Mouse (Mus musculus) limb, embryonic 13.5 days (tissue): ENCODE data around the gene Kcnd2. TPM values are rescaled to one million over a fixed set of nuclear protein-coding genes. Genes with fewer than 3 reads are reported as not detected.
"Not testable (repeated sequence)": the region's sequence is repeated elsewhere in the genome, so short reads cannot be mapped to it uniquely, and the experiment has no call there.

ENCODE experiments used
- ATAC-seq: fragments of 200-750 bp; cut with Nextera tagmentation; 2 replicates; pipeline ENCODE4 v1.8.0; 2017; ENCODE audit warnings: low read depth, moderate number of reproducible peaks, moderate TSS enrichment; ENCODE audit not compliant: low FRiP score
- H3K27ac ChIP-seq: fragments of 300-500 bp; sonication (generic); 2 replicates; pipeline ENCODE4 v1.5.1; 2015; ENCODE audit warnings: inconsistent platforms, mild to moderate bottlenecking, moderate library complexity
- H3K27me3 ChIP-seq: fragments of 300-500 bp; sonication (generic); 2 replicates; pipeline ENCODE4 v1.6.1; 2015; ENCODE audit warnings: mild to moderate bottlenecking, inconsistent platforms
- H3K36me3 ChIP-seq: fragments of 300-500 bp; sonication (generic); 2 replicates; pipeline ENCODE4 v1.6.1; 2015; ENCODE audit warnings: inconsistent platforms, mild to moderate bottlenecking, moderate library complexity
- H3K4me1 ChIP-seq: fragments of 300-500 bp; sonication (generic); 2 replicates; pipeline ENCODE4 v1.6.1; 2015; ENCODE audit warnings: inconsistent platforms
- H3K4me2 ChIP-seq: fragments of 300-500 bp; sonication (generic); replicated peaks from 2 replicates; pipeline ENCODE4 v1.6.1; 2015; ENCODE audit warnings: inconsistent platforms, mild to moderate bottlenecking, moderate library complexity
- H3K4me3 ChIP-seq: fragments of 300-500 bp; sonication (generic); 2 replicates; pipeline ENCODE4 v1.5.1; 2015; ENCODE audit warnings: moderate library complexity, mild to moderate bottlenecking, inconsistent platforms
- H3K9ac ChIP-seq: fragments of 300-500 bp; sonication (generic); 2 replicates; pipeline ENCODE4 v1.6.1; 2015; ENCODE audit warnings: mild to moderate bottlenecking, inconsistent platforms
- H3K9me3 ChIP-seq: fragments of 300-500 bp; sonication (generic); 2 replicates; pipeline ENCODE4 v1.6.1; 2016; ENCODE audit warnings: inconsistent platforms
- WGBS: fragments of 180-500 bp; shearing (Covaris S2); methylation state at CpG from one replicate; pipeline ENCODE4 v1.1.7; 2015; 5-methylcytosine and 5-hydroxymethylcytosine counted together
- polyA plus RNA-seq: library from polyadenylated mRNA; unstranded; fragments of >200 nt; fragmentation: Nextera tagmentation; extraction: Ambion mirVana; gene quantifications from 2 replicates; pipeline ENCODE4 v1.2.1, GENCODE M21; 2015

Kcnd2 gene
- polyA plus RNA-seq, 1 experiment from 2014 or later: 4.6 TPM

GRCm38 (mm10) chr6:21277343-21277933 lies 62.1 kb downstream of the Kcnd2 start:
- no peak for ATAC-seq
- no peak overlapping the region for H3K4me2 ChIP-seq
- H3K9me3 ChIP-seq: no peaks in the 10 kb centered on the region
- H3K4me1 ChIP-seq: no peaks in the 10 kb centered on the region
- H3K36me3 ChIP-seq: no peaks in the 10 kb centered on the region
- no peak overlapping the region for H3K4me3 ChIP-seq
- 68% methylated on average over 6 of the region's 6 CpGs for WGBS
- no peaks in the 10 kb centered on the region for H3K27me3 ChIP-seq
- H3K27ac ChIP-seq: no peak overlapping the region
- no peak overlapping the region for H3K9ac ChIP-seq

- no peak overlapping the region for H3K4me2 ChIP-seq
- no peak for ATAC-seq
- no peaks in the 10 kb centered on the region for H3K27me3 ChIP-seq
- no peak overlapping the region for H3K27ac ChIP-seq
- no peak overlapping the region for H3K4me3 ChIP-seq
- no peaks in the 10 kb centered on the region for H3K36me3 ChIP-seq
- no peak overlapping the region for H3K9ac ChIP-seq
- no peaks in the 10 kb centered on the region for H3K4me1 ChIP-seq
- WGBS: 88% methylated on average over 4 of the region's 4 CpGs
- H3K9me3 ChIP-seq: no peaks in the 10 kb centered on the region
Measured at GRCm38 (mm10) chr6:21304943-21305342, 89.6 kb downstream of the Kcnd2 start.

- Histone ChIP-seq H3K4me2 (no peak overlapping the region), H3K27me3 (no peaks in the 10 kb centered on the region), H3K27ac (no peak overlapping the region), H3K9ac (no peak overlapping the region), H3K4me1 (no peaks in the 10 kb centered on the region), H3K4me3 (no peak overlapping the region), H3K36me3 (no peaks in the 10 kb centered on the region), H3K9me3 (no peaks in the 10 kb centered on the region)
- no peak for ATAC-seq
- 75% methylated on average over 3 of the region's 3 CpGs for WGBS
Measured at GRCm38 (mm10) chr6:21310159-21310558, 94.9 kb downstream of the Kcnd2 start.

GRCm38 (mm10) chr6:21321407-21321806 lies 106.1 kb downstream of the Kcnd2 start:
- Histone ChIP-seq H3K27ac (no peak overlapping the region), H3K36me3 (no peaks in the 10 kb centered on the region), H3K9ac (no peak overlapping the region), H3K4me1 (no peaks in the 10 kb centered on the region), H3K4me2 (no peak overlapping the region), H3K4me3 (no peak overlapping the region), H3K27me3 (no peaks in the 10 kb centered on the region), H3K9me3 (no peaks in the 10 kb centered on the region)
- no peak for ATAC-seq
- WGBS: 86% methylated on average over 6 of the region's 6 CpGs

- WGBS: 78% methylated on average over 4 of the region's 4 CpGs
- H3K4me3 ChIP-seq: no peak overlapping the region
Measured at GRCm38 (mm10) chr6:21322211-21322610, 106.9 kb downstream of the Kcnd2 start.

DNA sequence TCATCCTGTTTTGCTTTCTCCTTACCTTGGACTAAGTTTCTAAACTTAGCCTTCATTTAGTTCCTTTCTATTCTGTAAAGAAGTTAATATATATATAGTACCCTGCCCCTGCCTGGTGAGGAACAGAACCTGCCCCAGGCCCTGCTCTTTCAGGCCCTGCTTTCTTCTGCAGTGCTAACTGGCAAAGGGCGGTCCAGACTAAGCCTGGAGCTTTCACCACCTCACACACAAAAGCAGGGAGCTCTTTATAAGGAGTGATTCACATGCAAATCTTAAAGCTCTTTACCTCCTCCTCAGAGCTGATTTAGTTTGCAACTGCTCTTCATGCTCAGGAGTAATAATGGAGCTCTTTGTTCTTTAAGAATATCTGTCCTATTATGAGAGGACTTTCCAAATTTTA lies 109.9 kb downstream of the Kcnd2 start:
- no peak overlapping the region for H3K9ac ChIP-seq
- no peaks in the 10 kb centered on the region for H3K9me3 ChIP-seq
- WGBS: 48% methylated on average over 1 of the region's 1 CpGs
- H3K4me3 ChIP-seq: no peak overlapping the region
- H3K27ac ChIP-seq: no peak overlapping the region
- peaks cover 6% of the 10 kb centered on the region; the same call in 1 of the 2 replicates for H3K4me1 ChIP-seq
- ATAC-seq: no peak
- no peaks in the 10 kb centered on the region for H3K27me3 ChIP-seq
- H3K4me2 ChIP-seq: no peak overlapping the region
- H3K36me3 ChIP-seq: no peaks in the 10 kb centered on the region

More at GRCm38 (mm10) chr6:21322211-21322610, 106.9 kb downstream of the Kcnd2 start:
- H3K9me3 ChIP-seq: no peaks in the 10 kb centered on the region
- no peaks in the 10 kb centered on the region for H3K36me3 ChIP-seq
- no peak overlapping the region for H3K9ac ChIP-seq
- H3K27me3 ChIP-seq: no peaks in the 10 kb centered on the region
- no peak overlapping the region for H3K4me2 ChIP-seq
- ATAC-seq: no peak
- no peak overlapping the region for H3K27ac ChIP-seq
- peaks cover 5% of the 10 kb centered on the region; the same call in 1 of the 2 replicates for H3K4me1 ChIP-seq

GRCm38 (mm10) chr6:21327081-21327737 lies 111.9 kb downstream of the Kcnd2 start:
- no peak overlapping the region for H3K4me3 ChIP-seq
- WGBS: 66% methylated on average over 4 of the region's 4 CpGs
- ATAC-seq: no peak; the same call in 1 of the 2 replicates
- H3K4me1 ChIP-seq: peaks cover 6% of the 10 kb centered on the region; the same call in 1 of the 2 replicates
- no peak overlapping the region for H3K9ac ChIP-seq
- no peak overlapping the region for H3K4me2 ChIP-seq
- H3K27me3 ChIP-seq: no peaks in the 10 kb centered on the region
- H3K9me3 ChIP-seq: no peaks in the 10 kb centered on the region
- no peak overlapping the region for H3K27ac ChIP-seq
- H3K36me3 ChIP-seq: no peaks in the 10 kb centered on the region

DNA sequence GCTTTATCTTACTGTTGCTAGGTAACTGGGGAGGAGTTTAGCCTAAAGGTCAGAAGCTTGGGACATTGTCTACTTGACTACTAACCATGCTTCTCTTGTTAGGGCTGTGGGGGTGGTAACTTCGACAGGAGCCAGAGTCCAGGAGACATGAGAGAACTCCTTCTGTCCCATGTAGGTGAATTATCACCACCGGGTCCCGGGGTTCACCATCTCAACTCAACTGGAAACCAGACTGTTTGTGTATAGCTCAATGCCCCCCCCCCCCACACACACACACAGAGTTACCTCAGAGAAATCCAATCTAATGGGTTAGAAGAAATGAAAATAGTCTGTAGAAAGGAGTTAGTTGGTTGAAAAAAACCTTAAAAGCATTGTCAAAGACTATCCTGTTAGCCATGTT lies 170.0 kb downstream of the Kcnd2 start:
- WGBS: 87% methylated on average over 3 of the region's 3 CpGs
- not testable (repeated sequence) for H3K36me3 ChIP-seq, H3K27ac ChIP-seq, H3K9me3 ChIP-seq, ATAC-seq, H3K4me2 ChIP-seq, H3K27me3 ChIP-seq, H3K4me3 ChIP-seq, H3K4me1 ChIP-seq, H3K9ac ChIP-seq

DNA sequence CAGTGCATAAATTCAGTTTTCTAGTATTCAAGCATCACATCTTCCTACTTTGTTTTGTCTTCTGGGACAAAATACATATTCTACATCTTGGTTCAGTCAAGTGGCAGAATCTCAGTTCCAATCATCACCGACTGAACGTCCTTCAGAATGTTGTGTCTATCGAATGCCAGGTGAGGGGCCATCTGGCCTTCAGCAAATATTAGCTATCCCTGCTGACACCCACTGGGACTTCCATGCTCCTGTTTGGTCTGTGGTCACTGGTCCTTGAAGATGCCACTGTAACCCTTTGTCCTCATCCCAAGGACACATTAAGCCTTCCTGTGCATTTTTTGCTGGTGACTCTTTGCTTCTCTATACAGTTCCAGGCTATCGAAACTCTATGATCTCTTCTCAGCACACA lies 176.5 kb downstream of the Kcnd2 start:
- no peak overlapping the region for H3K9ac ChIP-seq
- H3K4me1 ChIP-seq: no peaks in the 10 kb centered on the region
- H3K4me3 ChIP-seq: no peak overlapping the region
- no peaks in the 10 kb centered on the region for H3K27me3 ChIP-seq
- H3K4me2 ChIP-seq: no peak overlapping the region
- no peaks in the 10 kb centered on the region for H3K9me3 ChIP-seq
- no peak overlapping the region for H3K27ac ChIP-seq
- H3K36me3 ChIP-seq: no peaks in the 10 kb centered on the region
- ATAC-seq: no peak
- 93% methylated on average over 4 of the region's 4 CpGs for WGBS

GRCm38 (mm10) chr6:21413656-21414055 lies 198.4 kb downstream of the Kcnd2 start:
- Histone ChIP-seq H3K4me3 (no peak overlapping the region), H3K9me3 (no peaks in the 10 kb centered on the region), H3K27ac (no peak overlapping the region), H3K36me3 (no peaks in the 10 kb centered on the region), H3K4me2 (no peak overlapping the region), H3K4me1 (no peaks in the 10 kb centered on the region), H3K9ac (no peak overlapping the region), H3K27me3 (no peaks in the 10 kb centered on the region)
- 62% methylated on average over 3 of the region's 3 CpGs for WGBS
- no peak for ATAC-seq

DNA sequence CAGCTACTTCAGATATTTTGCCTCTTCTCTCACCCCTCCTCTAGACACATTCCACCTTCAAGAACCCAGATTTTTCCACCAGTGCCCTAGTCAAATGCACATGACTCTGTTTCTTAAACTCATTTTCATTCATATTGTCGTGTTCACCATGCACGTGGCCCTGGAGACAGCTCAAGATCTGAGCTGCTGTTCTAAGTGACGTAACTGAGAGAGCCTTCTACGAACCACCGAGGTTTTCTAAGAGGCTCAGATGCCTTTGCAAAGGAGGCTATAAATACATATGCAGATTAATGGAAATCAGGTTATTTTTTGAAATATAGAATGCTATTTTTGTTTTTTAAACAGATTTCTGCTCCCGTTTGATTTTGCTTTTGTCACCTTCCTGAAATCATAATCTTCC lies 202.9 kb downstream of the Kcnd2 start:
- ATAC-seq: no peak
- Histone ChIP-seq H3K9ac (no peak overlapping the region), H3K36me3 (no peaks in the 10 kb centered on the region), H3K4me2 (no peak overlapping the region), H3K27me3 (no peaks in the 10 kb centered on the region), H3K4me3 (no peak overlapping the region), H3K9me3 (no peaks in the 10 kb centered on the region), H3K27ac (no peak overlapping the region), H3K4me1 (no peaks in the 10 kb centered on the region)
- WGBS: 78% methylated on average over 6 of the region's 6 CpGs

- no peak for ATAC-seq
- no peak overlapping the region for H3K4me2 ChIP-seq
- H3K9me3 ChIP-seq: no peaks in the 10 kb centered on the region
- no peak overlapping the region for H3K4me3 ChIP-seq
- H3K36me3 ChIP-seq: no peaks in the 10 kb centered on the region
- H3K9ac ChIP-seq: no peak overlapping the region
- no peak overlapping the region for H3K27ac ChIP-seq
- 62% methylated on average over 4 of the region's 4 CpGs for WGBS
- H3K4me1 ChIP-seq: no peaks in the 10 kb centered on the region
- H3K27me3 ChIP-seq: no peaks in the 10 kb centered on the region
Measured at GRCm38 (mm10) chr6:21424202-21424785, 209.0 kb downstream of the Kcnd2 start.
